8 mouse cellular contexts compared by ENCODE assay signal in the genomic region with DNA sequence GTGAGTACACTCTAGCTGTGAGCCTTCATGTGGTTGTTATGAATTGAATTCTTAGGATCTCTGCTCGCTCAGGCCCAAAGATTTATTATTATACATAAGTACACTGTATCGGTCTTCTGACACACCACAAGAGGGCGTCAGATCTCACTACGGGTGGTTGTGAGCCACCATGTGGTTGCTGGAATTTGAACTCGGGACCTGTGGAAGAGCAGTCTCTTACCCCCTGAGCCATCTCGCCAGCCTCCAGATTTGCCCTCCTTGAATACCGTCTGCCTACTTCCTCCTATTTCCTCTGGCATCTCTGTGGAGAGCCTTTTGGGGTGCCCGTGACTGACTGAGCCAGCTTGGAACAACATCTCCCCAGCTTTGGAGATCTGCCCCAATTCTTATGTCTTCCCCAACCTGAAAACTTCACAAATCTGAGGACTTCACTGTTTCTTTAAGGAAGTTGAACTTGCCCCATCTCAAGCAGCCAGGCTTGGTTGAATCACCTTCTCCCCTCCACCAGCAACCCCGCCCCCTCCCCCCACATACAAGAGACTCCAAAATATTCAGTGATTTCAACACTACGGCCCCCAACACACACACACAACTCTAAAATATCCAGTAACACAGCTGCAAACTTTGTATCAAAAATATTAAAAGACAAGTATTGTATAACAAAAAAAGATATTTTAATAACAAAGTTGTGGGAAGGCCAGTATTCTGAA. TPM values are rescaled to one million over a fixed set of nuclear protein-coding genes. Genes with fewer than 3 reads are reported as not detected.
DNase-seq lines count a peak whose midpoint lies in the region; ATAC-seq and TF ChIP-seq lines count a peak whose summit lies in the region.

No protein-coding gene starts in this region.

- peaks cover 54% of the 10 kb centered on the region for H3K4me1 ChIP-seq in limb, embryonic 12.5 days (replicated peaks)
- H3K4me1 ChIP-seq in stomach, postnatal 0 days (replicated peaks; ENCODE audit: control insufficient read depth, insufficient read depth) = peaks cover 21% of the 10 kb centered on the region

- WGBS in limb, embryonic 12.5 days = 76% methylated on average over 10 of the region's 10 CpGs
- 49% methylated on average over 10 of the region's 10 CpGs for WGBS in stomach, postnatal 0 days

- no peak for ATAC-seq in limb, embryonic 12.5 days (ENCODE audit: insufficient number of reproducible peaks, insufficient read depth, low FRiP score, low TSS enrichment, low read depth)
- ATAC-seq in stomach, postnatal 0 days (ENCODE audit: low FRiP score, low TSS enrichment) = no peak

- H3K9me3 ChIP-seq in limb, embryonic 12.5 days = no peaks in the 10 kb centered on the region
- H3K9me3 ChIP-seq in stomach, postnatal 0 days (ENCODE audit: control insufficient read depth, low read length) = no peaks in the 10 kb centered on the region

- H3K4me3 ChIP-seq in limb, embryonic 12.5 days (replicated peaks) = peak overlapping the region; percentile 89
- H3K4me3 ChIP-seq in stomach, postnatal 0 days (ENCODE audit: low read depth, low read length) = no peak overlapping the region; the same call in 1 of the 2 replicates

- no peak for TF ChIP-seq EP300 in stomach, postnatal 0 days (optimal IDR thresholded peaks at IDR 0.05)

- peak overlapping the region; percentile 93 for H3K4me2 ChIP-seq in limb, embryonic 12.5 days
- peak overlapping the region; percentile 83 for H3K4me2 ChIP-seq in stomach, postnatal 0 days (replicated peaks; ENCODE audit: low read depth)

- no peak overlapping the region for H3K9ac ChIP-seq in limb, embryonic 12.5 days (replicated peaks)
- H3K9ac ChIP-seq in stomach, postnatal 0 days (ENCODE audit: low read length) = no peak overlapping the region

- H3K36me3 ChIP-seq in limb, embryonic 12.5 days = peaks cover 25% of the 10 kb centered on the region
- H3K36me3 ChIP-seq in stomach, postnatal 0 days (ENCODE audit: control insufficient read depth, insufficient read depth, low read length) = no peaks in the 10 kb centered on the region

- peak; percentile 57 for TF ChIP-seq CTCF in stomach, postnatal 0 days (IDR thresholded peaks at IDR 0.05; ENCODE audit: low read depth)

- peak; percentile 60 for DNase-seq in cerebellum, adult 9-10 months
- DNase-seq in cerebellum, adult 11 months = no peak
- peak; percentile 9 for DNase-seq in ovary, postnatal 36 days (ENCODE audit: low spot score)
- DNase-seq in ovary, postnatal 14 days (ENCODE audit: low spot score) = no peak
- DNase-seq in stomach, postnatal 0 days (ENCODE audit: low spot score) = peak; percentile 18
- no peak for DNase-seq in adrenal gland, adult 2 months
- no peak for DNase-seq in urinary bladder, postnatal 36 days (ENCODE audit: low spot score in 2 of 2)

- H3K27ac ChIP-seq in limb, embryonic 12.5 days = no peak overlapping the region
- H3K27ac ChIP-seq in stomach, postnatal 0 days (replicated peaks) = peak overlapping the region; percentile 95

- H3K27me3 ChIP-seq in limb, embryonic 12.5 days = no peaks in the 10 kb centered on the region
- H3K27me3 ChIP-seq in stomach, postnatal 0 days (ENCODE audit: control insufficient read depth, insufficient read depth, low read length) = no peaks in the 10 kb centered on the region

RNA-seq across cellular contexts. Expression of a gene that starts 1.1 kb away (rescaled TPM):
- polyA plus RNA-seq in limb, embryonic 12.5 days (2016; fragmentation: Nextera tagmentation; extraction: Ambion mirVana) = 157 and 170 TPM in 2 replicates
- 75.2 and 85.9 TPM in 2 replicates for polyA plus RNA-seq in stomach, postnatal 0 days (2015; fragmentation: Nextera tagmentation; extraction: Ambion mirVana)
- 100 to 1,000 TPM in 1 of 2 experiments, 10 to 100 TPM in 1; 94.8 to 118 TPM for total RNA-seq in adrenal gland, adult 2 months (2021)
- polyA plus RNA-seq in adrenal gland, adult 2 months (2012; rRNA removed) = 168 and 182 TPM in 2 replicates

RNA-seq across cellular contexts. Expression of a gene that starts 14.6 kb away (rescaled TPM):
- polyA plus RNA-seq in limb, embryonic 12.5 days (2016; fragmentation: Nextera tagmentation; extraction: Ambion mirVana) = 30.1 and 31.2 TPM in 2 replicates
- 4.1 and 5.3 TPM in 2 replicates for polyA plus RNA-seq in stomach, postnatal 0 days (2015; fragmentation: Nextera tagmentation; extraction: Ambion mirVana)
- total RNA-seq in adrenal gland, adult 2 months (2021) = 1 to 10 TPM; 5.2 to 5.7 TPM
- polyA plus RNA-seq in adrenal gland, adult 2 months (2012; rRNA removed) = 24.0 and 24.9 TPM in 2 replicates

RNA-seq across cellular contexts. Expression of a gene that starts 29.6 kb away (rescaled TPM):
- 30.5 and 33.3 TPM in 2 replicates for polyA plus RNA-seq in limb, embryonic 12.5 days (2016; fragmentation: Nextera tagmentation; extraction: Ambion mirVana)
- 16.2 and 17.2 TPM in 2 replicates for polyA plus RNA-seq in stomach, postnatal 0 days (2015; fragmentation: Nextera tagmentation; extraction: Ambion mirVana)
- total RNA-seq in adrenal gland, adult 2 months (2021) = 10 to 100 TPM; 38.6 to 54.4 TPM
- polyA plus RNA-seq in adrenal gland, adult 2 months (2012; rRNA removed) = 565 and 749 TPM in 2 replicates

RNA-seq across cellular contexts. Expression of a gene that starts 32.3 kb away (rescaled TPM):
- 13.6 and 14.4 TPM in 2 replicates for polyA plus RNA-seq in limb, embryonic 12.5 days (2016; fragmentation: Nextera tagmentation; extraction: Ambion mirVana)
- 1.8 and 2.1 TPM in 2 replicates for polyA plus RNA-seq in stomach, postnatal 0 days (2015; fragmentation: Nextera tagmentation; extraction: Ambion mirVana)
- total RNA-seq in adrenal gland, adult 2 months (2021) = 1 to 10 TPM; 2.5 to 3.6 TPM
- polyA plus RNA-seq in adrenal gland, adult 2 months (2012; rRNA removed) = 4.1 and 4.4 TPM in 2 replicates

RNA-seq across cellular contexts. Expression of a gene that starts 41.2 kb away (rescaled TPM):
- 8.9 and 9.3 TPM in 2 replicates for polyA plus RNA-seq in limb, embryonic 12.5 days (2016; fragmentation: Nextera tagmentation; extraction: Ambion mirVana)
- polyA plus RNA-seq in stomach, postnatal 0 days (2015; fragmentation: Nextera tagmentation; extraction: Ambion mirVana) = 3.1 and 3.2 TPM in 2 replicates
- 10 to 100 TPM in 1 of 2 experiments, 1 to 10 TPM in 1; 6.7 to 10.2 TPM for total RNA-seq in adrenal gland, adult 2 months (2021)
- 5.9 and 9.1 TPM in 2 replicates for polyA plus RNA-seq in adrenal gland, adult 2 months (2012; rRNA removed)

Comparison
In these comparisons a context has a peak if more than half of its experiments do, and no peak if none do; other contexts are left out.
1. DNase-seq: peak in cerebellum, adult 9-10 months (single experiment), ovary, postnatal 36 days (single experiment) and stomach, postnatal 0 days (single experiment); none in cerebellum, adult 11 months (single experiment), ovary, postnatal 14 days (single experiment), adrenal gland, adult 2 months (single experiment) and urinary bladder, postnatal 36 days (0 of 2).
2. RNA of a gene that starts 29.6 kb away (polyA plus RNA-seq): 565 to 749 TPM in adrenal gland, adult 2 months; 30.5 to 33.3 TPM in limb, embryonic 12.5 days and 16.2 to 17.2 TPM in stomach, postnatal 0 days; every median in the first group is over 10 times any median in the second.